Mouse (Mus musculus) kidney, postnatal 10 days (tissue): ENCODE data around the gene Fancd2os.

ENCODE experiments used
- DNase-seq: peaks from one replicate; pipeline ENCODE4 v3.0.0; 2021; ENCODE audit warnings: mixed read lengths

Gene Fancd2os

DNA sequence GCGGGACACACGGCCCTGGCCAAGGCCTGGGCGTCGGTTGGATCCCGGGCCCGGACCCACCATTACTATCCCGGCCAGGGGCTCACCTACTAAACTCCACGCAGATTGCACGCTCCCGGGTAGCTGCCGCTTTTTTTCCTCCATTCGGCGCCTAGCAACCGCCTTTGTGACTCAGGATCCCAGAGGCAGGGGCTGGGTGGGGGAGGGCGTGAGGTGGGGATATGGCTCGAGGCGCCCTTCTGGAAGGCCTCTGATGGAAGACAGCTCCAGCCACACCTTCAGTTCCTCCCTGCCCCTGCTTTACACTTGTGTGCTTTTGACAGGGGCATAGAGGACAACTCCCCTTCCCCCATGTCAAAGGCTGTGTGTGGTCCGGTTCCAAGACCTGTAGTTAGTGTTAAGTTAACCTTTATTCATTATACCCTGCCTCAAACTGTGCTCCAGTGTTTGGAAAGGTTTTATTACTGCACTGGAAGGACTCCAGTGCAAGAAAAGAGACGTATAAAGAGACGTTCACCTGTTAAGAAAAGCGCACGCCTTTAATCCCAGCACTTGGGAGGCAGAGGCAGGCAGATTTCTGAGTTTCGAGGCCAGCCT, at the start of gene Fancd2os:
Gene Fancd2os (minus strand): TSS at position 173 of the 597 bp plus-strand sequence.
- no peak for DNase-seq

DNA sequence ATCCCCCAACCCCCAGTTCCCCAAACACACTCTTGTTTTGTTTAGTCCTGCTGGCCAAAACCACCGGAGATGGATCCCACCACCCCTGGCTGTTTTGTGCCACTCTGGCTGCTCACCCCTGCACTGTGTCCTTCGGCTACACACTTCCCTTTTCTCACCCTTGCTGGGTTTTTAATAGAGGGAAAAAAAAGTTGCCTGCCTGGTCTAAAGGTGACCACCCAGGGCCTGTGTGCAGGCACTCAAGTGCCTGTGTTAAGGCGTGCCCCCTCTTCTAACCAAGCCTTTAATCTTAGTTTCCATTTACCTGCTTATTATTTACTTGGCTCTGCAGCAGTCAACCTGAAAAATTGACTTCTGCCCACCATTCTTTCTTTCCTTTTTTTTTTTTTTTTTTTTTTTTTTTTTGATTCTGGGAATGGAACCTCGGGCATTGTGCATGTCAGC, 49.7 kb upstream of the Fancd2os start:
- no peak for DNase-seq

DNA sequence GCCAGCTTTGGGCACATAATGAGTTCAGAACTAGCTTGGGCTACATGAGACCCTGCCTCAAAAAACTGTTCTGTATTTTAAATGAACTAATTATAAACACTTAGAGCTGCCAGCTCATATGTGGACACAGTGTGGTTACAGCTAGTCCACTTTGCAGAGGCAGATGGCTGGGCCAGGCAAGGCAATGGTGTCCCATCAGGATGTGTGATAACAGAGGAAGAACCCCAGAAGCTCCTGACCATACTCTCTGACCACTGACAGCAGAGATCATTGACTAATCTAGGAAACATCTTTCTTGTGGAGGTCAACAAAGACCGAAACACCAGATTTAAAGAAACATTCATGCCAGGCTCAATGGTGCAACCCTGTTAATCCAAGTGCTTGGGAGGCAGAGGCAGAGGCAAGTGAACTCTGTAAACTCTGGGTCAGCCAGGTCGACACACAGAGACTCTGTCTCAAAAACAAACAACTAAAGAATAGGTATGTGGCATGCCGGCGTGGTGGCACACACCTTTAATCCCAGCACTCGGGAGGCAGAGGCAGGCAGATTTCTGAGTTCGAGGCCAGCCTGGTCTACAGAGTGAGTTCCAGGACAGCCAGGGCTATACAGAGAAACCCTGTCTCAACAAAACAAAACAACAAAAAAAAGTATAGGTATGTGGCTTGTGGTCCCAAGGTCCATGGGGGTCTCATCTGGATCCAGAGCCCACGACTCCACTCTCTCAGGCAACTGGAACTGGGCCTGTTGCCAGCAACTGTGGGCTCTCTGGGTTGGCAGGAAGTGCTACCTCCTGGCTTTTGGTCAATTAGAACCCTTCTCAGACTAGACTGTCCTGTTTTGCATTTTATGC, 49.1 kb upstream of the Fancd2os start:
- peak; percentile 45 for DNase-seq

DNA sequence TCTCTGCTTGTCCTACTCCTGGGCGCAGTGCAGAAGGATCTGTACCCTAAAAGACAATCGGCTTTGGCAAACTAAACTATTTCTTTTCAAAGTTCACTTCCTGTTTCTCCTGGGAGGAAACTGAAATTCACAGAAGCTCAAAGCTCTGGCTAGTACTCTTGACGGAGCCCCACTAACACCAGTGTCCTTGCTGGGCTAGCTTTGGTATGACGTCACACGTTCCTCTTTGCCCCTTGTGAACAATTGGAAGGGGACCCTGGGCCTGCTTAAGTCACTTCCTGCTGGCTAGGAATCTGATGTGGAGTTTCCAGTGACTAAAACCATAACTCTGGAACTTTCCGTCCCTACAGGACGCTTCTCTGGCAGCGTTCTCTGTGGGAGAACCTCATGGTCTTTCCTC, 44.3 kb upstream of the Fancd2os start:
- peak; percentile 69 for DNase-seq

DNA sequence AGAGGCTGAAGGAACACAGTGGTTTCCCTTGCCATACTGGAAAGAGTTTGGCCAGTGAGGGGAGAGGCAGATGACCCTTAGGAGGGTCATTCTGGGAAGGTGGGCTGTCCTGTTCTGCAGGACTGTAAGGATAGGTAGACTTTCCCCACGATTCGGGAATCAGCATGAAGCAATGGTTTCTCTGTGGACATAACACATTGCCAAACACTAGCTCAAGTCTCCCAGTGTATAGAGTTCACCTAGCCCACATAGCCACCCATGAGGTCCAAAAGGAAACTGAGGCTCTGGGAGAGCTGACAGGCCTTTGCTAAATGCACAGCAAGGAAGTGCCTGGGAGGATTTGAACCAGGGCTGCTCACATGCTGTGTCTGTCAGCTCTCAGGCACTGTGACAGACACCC, 43.5 kb upstream of the Fancd2os start:
- DNase-seq, result no peak

DNA sequence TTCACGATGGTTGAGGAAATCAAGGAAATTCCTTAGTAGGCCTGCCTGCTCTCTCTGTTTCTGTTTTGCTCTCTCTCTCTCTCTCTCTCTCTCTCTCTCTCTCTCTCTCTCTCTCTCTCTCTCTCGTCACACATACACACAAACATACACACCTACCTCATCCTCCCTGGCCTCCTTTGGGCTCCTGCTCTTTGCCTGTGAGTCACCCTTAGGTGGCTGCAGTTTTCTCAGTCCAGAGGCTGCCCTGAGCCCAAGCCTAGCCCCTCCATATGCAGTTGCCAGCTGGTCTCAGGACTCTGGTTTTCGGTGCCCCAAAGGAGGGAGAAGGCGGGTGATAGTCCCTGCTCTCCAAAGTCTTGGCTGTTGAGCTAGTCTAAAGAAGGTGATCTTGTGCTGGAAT, 42.5 kb upstream of the Fancd2os start:
- no peak for DNase-seq

DNA sequence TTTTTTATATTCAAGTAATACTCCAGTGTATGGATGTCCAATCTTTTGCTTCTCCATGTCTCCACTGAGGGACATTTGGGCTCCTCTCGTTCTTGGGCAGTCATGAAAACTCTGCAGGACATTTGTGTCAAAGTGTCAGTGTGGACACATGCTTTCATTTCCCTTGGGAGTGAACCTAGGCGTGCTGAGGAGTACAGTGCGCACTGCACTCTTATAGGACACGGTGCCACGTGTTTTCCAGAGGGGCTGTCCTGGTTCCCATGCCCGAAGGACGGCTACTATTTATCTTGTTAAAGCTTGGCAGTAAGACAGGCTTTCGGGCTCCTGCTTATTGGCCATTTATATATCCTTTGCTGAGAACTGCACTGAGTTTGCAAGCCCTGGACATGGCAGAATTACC, 42.1 kb upstream of the Fancd2os start:
- DNase-seq, result no peak

DNA sequence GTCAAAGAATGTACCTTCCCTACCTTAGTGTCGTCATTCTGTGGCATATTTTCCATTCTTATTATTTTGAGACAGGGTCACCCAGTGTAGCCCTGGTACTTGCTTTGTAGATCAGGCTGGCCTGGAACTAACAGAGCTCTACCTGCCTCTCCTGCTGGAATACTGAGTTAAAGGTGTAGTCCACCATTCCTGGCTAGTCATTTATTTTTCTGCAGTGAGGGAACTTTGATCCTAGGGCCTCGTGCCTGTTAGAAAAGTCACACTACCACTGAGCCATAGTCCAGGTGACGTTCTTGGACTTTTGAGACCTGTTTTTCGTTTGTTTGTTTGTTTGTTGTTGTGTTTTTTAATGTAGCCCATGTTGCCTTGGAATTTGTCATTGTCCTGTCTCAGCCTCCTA, 38.7 kb upstream of the Fancd2os start:
- no peak for DNase-seq

DNA sequence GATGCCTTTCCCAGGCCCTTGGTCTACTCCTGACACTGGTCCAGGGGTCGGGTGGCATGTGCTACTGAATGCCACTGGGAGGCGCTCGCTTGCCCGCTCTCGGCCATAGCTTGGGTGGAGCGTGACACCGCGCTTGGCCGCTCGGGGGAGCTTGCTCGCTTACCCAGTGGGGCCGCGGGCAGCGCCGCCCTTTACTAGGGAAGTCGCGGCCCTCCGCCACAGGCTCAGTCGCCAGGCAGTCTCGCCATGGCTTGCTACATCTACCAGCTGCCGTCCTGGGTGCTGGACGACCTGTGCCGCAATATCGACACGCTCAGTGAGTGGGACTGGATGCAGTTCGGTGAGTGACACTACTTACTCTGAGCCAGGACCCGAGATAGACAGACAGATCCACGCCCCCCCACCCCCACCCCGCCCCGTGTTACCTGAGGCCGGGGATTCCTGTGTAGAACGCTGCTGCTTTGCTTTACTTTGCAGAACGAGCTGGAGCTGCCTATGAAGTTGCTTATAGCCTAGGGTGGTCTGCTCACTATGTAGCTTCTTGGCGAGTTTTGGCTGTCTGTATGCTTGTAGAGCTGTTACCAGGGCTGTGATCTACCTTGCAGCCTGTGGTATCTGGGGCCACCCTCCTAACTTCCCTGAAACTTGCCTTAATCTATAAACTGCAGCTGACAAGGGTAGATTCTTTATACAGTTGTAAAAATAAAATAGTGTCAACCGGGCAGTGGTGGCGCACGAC, 38.0 kb upstream of the Fancd2os start, which contains the start of gene Irak2:
Gene Irak2 (plus strand): TSS at position 166 of the 739 bp plus-strand sequence.
- peak; percentile 98 for DNase-seq

DNA sequence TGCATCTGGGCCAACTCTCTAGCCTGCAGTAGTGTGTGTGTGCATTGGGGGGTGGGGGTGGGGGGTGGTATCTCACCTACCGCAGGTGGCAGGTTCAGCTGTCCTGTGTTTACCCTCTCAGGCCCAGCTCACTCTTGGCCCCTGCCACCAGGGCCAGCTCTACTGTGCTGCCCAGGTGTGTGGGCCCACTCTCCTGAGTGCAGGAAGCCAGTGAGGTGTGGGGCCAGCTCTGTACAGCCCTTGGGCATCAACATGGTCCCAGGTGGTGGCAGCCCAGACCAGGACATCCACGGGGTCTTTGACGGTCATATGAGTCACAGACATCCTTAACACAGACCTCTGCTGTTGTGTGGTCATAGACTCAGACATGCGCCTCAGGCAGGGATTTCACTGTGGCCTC, 32.3 kb upstream of the Fancd2os start:
- no peak for DNase-seq

DNA sequence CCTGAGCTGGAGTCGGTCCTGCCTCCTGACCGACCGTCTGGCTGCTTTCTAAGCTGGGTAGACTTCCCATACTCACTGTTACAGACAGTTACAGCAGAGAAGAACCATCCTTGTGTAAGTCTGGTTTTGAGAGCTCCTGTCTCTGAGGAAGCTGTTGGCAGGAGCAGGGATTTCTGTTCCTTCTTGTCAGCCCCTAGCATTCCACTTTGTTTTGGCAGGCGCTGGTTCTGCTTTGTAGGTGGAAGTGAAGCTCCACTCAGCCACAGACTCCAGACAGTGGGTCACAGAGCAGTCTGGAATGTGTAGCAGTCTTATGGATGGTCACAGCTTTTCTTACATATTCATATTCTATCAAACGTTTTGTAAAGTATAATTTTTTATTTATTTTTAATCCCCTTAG, 29.8 kb upstream of the Fancd2os start:
- no peak for DNase-seq

DNA sequence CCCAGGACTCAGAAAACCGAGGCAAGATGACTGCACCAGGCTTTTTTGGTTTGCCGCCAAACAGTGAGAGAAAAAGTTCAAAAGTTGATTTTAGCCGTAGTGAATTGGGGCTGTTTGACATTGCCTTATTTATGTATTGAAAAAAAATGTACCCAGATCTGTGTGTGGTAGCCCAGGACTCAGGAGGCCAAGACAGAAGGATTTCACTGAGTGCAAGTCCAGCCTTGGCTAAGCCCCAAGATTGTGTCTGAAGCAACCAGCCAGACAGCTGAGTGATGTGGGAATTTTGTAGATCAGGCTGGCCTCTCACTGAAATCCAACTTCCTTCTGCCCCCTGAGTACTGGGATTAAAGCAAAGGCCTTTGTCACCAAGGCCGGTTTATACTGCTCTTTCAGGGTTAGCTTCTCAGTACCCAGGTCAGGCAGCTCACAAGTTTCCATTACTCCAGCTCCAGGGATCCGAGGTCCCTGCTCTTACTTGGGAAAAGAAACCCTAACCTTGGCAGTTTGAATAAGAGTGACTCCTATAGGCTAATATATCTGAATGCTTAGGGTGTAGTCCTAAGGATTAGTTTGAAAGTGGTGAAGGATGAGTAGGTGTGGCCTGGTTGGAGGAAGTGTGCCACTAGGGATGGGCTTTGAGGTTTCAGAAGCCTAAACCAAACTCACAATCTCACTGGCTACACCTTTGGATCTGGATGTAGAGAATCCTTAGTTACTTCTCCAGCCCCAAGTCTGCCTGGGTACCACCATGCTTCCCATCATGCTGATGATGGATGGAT, 24.7 kb upstream of the Fancd2os start:
- peak; percentile 40 for DNase-seq

DNA sequence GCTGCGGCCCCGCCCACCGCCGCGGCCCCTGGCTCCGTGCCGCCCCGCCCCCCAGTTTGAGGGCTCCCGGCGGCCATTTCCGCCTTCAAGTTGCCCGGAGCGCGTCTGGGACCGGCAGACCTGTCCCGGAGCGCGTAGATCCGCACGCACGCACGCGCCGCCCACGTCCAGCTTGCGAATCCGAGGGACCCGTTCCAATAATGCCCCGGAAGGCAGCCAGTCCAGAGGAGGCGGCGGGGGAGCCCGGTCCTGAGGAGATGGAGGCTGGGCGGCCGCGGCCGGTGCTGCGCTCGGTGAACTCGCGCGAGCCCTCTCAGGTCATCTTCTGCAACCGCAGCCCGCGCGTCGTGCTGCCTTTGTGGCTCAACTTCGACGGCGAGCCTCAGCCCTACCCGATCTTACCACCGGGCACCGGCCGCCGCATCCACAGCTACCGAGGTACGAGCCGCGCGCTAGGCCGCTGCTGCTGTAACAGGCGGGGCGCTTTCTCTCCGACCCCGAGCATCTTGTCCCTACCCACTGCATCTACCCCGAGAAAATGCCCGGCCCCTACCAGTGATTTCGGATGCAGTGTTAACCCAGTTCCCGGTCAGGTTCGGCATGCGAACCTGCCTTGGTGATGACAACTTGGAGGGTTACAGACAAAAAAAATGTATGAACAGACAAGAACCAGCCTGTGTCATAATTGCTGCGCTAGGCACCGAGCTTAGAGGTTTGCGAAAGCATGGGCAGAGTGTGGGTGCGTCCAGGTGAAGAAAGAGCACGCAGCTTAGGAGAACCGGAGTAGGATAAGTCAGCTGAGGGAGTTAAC, 23.6 kb upstream of the Fancd2os start, which contains the start of gene Vhl:
Gene Vhl (plus strand): TSS at position 19 of the 811 bp plus-strand sequence.
- peak; percentile 94 for DNase-seq

DNA sequence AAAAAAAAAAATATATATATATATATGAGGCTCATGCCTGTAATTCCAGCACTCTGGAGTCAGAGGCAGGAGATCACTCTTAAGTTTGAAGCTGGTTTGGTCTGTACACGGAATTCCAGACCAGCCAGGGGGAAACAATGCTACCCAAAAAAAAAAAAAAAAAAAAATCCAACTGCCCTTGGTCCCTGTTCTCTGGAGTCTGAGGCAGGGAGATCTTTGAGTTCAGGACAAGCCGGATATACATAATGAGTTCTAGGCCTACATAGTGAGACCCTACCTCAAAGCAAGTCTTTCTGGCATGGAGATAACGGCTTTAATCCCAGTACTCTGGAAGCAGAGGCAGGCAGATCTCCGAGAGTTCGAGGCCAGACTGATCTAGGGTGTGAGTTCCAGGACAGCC, 22.9 kb upstream of the Fancd2os start:
- DNase-seq, result no peak

DNA sequence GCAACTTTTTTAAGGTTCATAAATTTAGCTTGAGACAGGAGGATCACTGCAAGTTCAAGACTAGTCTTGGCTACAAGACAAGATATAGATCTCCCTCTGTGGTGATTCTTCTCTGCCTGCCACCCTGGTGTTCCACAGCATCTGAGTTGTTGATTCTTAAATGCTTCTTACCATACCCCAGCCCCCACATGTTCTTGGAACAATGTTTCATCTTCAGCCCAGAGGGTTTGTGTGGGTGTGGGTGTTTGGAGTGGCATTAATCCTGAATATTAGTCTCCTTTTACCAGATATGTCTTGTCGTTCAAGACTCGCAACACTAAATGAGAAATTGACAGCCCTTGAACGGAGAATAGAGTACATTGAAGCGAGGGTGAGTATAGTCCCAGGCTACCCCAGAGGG, 15.0 kb upstream of the Fancd2os start:
- DNase-seq, result no peak

DNA sequence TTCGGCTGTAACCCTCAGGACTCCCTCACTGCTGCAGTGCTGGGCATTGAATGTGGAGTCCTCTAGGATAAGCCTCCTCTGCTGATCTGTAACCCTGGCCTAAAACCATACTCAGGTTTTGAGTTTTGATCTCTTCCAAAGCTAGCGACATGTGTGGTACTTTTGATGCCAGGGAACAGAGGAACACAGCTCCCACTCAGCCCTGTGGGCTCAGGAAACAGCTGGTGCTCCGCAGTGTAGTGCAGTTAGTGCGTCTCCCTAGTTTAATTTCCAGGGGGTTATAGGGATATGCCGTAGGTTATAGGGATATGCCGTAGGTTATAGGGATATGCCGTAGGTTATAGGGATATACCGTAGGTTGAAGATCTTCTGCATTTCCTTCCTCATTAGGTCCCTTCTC, 14.5 kb upstream of the Fancd2os start:
- no peak for DNase-seq

DNA sequence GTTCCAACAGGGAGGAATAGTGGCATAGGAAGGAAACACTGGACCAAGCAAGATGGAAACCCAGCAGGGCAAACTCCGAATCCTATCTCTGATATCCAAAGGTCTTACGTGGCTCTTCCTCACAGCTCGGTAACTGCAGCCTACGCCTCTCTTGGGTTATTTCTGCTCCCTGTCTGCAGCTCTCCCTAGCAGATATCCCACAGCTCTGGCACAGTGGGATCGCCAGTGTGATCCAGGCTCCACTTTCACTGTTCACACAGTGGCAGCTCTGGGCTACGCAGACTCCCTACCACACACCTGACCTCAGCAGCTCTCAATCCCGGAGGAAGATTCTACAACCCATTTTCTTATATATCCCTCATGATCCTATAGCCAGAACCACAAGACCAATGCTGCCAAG, 13.6 kb upstream of the Fancd2os start:
- DNase-seq, result no peak

DNA sequence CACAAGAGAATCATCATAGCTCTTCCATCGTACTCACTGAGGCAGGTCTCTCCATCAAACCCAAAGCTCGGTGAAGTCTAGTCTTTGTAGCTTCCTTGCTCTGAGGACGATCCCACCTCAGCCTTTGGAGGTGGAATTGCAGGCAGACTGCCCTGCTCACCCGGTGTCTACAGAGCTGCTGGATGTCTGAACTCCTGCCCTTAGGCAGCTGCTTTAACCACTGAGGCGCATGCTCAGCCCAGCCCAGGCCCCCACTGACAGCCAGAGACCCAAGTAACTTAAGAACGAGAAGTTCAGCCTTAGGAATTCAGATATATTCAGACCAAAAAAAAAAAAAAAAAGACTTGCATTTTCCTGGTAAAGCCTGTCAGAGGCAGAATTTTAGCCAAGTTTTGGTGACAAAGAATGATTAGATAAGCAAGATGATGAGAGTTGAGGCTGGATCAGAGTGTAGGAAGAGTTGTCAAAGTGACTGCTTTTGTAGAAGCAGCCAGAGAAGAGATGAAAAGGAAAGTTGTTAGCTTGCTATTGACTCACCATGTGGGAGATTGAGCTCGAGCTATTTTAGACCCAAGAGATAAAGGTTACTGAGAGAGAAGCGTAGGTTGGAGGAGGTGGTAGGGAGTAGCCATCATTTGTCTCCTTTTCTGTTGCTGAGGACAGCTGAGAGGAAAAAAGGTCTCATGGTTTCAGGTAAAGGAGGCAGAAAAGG, 11.9 kb upstream of the Fancd2os start:
- DNase-seq, result peak; percentile 56

DNA sequence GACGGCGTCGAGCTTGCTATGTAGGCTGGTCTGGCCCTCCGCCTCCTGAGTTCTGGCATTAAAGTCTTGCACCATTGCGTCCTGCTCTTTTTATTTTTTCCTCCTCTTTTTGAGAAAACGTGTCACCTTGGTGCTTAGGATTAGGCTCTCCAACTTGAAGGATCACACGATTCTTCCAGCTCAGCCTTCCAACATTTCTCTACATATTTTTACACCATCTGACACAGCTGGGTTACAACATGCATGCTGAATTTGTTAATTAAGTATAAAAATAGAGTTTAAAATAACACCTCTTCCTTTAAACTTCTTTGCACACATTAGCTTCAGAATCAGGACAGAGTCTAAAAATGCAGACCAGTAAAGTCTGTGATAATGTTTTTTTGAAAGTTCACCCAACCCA, 8.8 kb upstream of the Fancd2os start:
- no peak for DNase-seq

DNA sequence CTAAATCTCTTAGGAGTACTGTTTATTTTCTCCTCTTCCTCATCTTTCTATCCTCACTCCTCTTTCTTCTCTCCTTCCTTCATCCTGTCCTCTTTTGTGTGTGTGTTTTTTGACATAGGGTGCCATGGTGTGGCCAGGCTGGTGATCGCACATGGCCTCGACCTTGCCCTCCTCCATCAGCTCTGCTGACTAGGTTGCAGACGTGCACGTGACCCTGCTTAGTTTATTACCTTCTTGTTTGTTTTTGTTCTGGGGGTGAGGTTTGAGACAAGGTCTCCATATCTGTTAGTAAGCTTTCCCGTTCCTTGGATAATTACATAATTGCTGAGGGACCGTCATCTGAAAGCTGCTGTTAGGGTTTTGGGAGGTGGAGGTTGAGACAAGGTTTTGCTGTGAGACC, 8.4 kb upstream of the Fancd2os start:
- no peak for DNase-seq

DNA sequence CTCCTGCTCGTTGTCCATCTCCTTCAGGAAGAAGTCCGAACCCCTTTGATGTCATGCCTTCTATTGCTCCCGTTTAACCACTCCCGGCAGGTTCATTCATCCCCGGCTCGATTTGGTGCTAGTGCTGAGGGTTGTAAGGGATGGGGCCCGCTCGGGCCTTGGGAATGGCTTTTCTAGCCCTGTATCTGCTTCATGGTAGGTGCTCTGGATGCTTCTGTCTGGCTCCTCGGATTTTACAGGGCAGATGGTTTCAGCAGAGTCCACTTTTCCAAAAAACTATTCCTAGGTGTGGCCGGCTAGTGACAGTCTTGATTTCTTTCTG, 4.7 kb upstream of the Fancd2os start:
- DNase-seq, result no peak
